Mouse (Mus musculus) gastrocnemius, adult 2 months (tissue): Measurements from ENCODE around the gene Klhdc7b. TPM values are rescaled to one million over a fixed set of nuclear protein-coding genes. Genes with fewer than 3 reads are reported as not detected.

Source experiments
- DNase-seq: peaks from one replicate; pipeline ENCODE4 v3.0.0; 2022
- H3K27ac ChIP-seq: fragments of 200-600 bp; 2 replicates; pipeline ENCODE4 v1.8.1; 2022; ENCODE audit warnings: mild to moderate bottlenecking
- H3K4me3 ChIP-seq: fragments of 200-600 bp; 2 replicates; pipeline ENCODE4 v1.8.1; 2022; ENCODE audit warnings: mild to moderate bottlenecking, moderate library complexity
- CTCF ChIP-seq: fragments of 200-600 bp; IDR thresholded peaks from 2 replicates; pipeline ENCODE4 v1.8.1; 2022; ENCODE audit warnings: antibody characterized with exemption, mild to moderate bottlenecking, moderate library complexity
- intact Hi-C: fragments of 180-260 bp; cut with DNase I; formaldehyde crosslinking; loops from one replicate; pipeline ENCODE4 v1.15.1; 2025
- total RNA-seq, 2 experiments: library from RNA; stranded (reverse); gene quantifications; 2 replicates each; pipeline ENCODE4 v1.2.3; 2021

Gene Klhdc7b
- total RNA-seq, 2 experiments from 2014 or later = not detected

DNA sequence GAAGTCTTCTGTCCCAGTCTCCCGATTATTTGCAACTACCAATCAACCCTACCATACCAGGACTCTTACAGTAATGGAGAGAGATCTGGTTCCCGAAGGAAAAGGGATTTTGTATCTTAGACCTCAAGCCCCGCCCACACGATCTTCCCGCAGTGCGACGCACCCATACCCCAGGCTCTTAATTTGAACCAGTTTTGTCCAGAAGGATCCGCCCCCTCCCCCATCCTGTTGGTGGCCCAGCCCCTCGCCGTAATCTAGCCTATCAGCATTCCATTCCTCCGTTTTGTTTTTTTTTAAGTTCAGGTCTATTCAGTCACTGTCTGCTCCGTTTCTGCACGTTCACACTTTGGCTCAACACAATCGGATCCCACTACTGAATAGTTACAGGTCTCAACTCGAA lies 28.3 kb upstream of the Klhdc7b start:
- no peak for DNase-seq
- intact Hi-C loops = loop anchor here (2.0 to 10.0 kb wide), 3 partner anchors 72 to 538 kb away; partner anchors contain the start of genes Alg12, C730034F03Rik, Chkb and Creld2

DNA sequence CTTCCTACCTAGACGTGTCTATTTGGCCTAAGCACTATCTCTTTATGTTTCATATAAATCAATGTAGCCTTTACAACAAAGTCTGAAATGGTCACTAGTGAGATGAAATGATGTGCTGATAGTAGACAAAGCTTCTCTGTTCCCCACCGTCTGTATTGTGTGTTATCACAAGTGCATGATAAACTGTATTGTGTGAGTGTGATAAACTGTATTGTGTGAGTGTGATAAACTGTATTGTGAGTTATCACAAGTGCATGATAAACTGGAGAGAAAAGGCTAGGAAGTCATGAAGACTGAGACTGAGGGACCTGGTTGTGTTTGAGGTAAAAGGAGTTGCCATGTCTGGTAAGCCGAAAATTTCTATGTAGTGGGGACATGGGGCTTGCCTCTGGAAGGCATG lies 25.9 kb upstream of the Klhdc7b start:
- no peak for DNase-seq
- intact Hi-C loops = loop anchor here (10.0 kb wide), 1 partner anchor 176 kb away; no protein-coding TSS in a partner anchor

More for the DNA sequence above, 28.3 kb upstream of the Klhdc7b start:
- peak overlapping the region; percentile 96 for H3K4me3 ChIP-seq
- peak overlapping the region; percentile 94 for H3K27ac ChIP-seq
- TF ChIP-seq CTCF = no peak

GRCm38 (mm10) chr15:89363051-89363450 lies 21.7 kb upstream of the Klhdc7b start:
- DNase-seq = no peak
- Histone ChIP-seq H3K4me3 (no peak overlapping the region), H3K27ac (no peak overlapping the region)
- intact Hi-C loops = no loop called here
- TF ChIP-seq CTCF = no peak

More for the DNA sequence above, 25.9 kb upstream of the Klhdc7b start:
- TF ChIP-seq CTCF = no peak
- H3K27ac ChIP-seq = no peak overlapping the region
- H3K4me3 ChIP-seq = no peak overlapping the region

DNA sequence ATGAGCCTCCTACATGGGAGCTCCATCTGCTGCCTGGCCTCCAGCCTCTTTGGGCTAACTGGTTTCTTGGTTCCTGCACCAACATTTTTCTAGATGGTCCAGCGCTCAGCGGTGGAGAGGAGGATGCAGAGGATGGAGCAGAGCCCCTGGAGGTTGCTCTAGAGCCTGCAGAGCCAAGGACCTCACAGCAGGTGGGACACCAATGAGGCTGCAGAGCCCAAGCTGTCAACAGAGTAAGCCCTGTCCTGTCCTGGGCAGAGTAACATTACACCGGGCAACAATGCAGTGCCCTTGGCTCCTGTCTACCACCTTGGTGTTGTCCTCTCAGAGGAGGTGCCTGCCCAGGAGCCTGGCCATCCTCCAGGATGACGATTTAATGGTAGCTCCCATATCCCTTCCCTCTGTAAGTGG lies 19.6 kb upstream of the Klhdc7b start:
- intact Hi-C loops = no loop called here
- no peak for TF ChIP-seq CTCF

GRCm38 (mm10) chr15:89372068-89372467 lies 12.6 kb upstream of the Klhdc7b start:
- H3K27ac ChIP-seq = no peak overlapping the region
- no peak for TF ChIP-seq CTCF
- no peak overlapping the region for H3K4me3 ChIP-seq
- intact Hi-C loops = loop anchor here (5.0 kb wide), 1 partner anchor 95 kb away; no protein-coding TSS in a partner anchor
- no peak for DNase-seq

More for the DNA sequence above, 19.6 kb upstream of the Klhdc7b start:
- H3K27ac ChIP-seq = no peak overlapping the region
- DNase-seq = no peak
- H3K4me3 ChIP-seq = no peak overlapping the region

GRCm38 (mm10) chr15:89372536-89372935 lies 12.2 kb upstream of the Klhdc7b start:
- DNase-seq = no peak
- intact Hi-C loops = loop anchor here (5.0 kb wide), 1 partner anchor 95 kb away; no protein-coding TSS in a partner anchor
- Histone ChIP-seq H3K4me3 (peak overlapping the region; percentile 89), H3K27ac (peak overlapping the region; percentile 95)
- no peak for TF ChIP-seq CTCF

GRCm38 (mm10) chr15:89373027-89373761 lies 11.5 kb upstream of the Klhdc7b start:
- Histone ChIP-seq H3K4me3 (peak overlapping the region; percentile 89), H3K27ac (peak overlapping the region; percentile 95)
- peak; percentile 76 for TF ChIP-seq CTCF
- intact Hi-C loops = loop anchor here (1.0 to 5.0 kb wide), 2 partner anchors 18 to 94 kb away; partner anchors contain the start of genes Lmf2 and Ncaph2
- DNase-seq = peak; percentile 91

DNA sequence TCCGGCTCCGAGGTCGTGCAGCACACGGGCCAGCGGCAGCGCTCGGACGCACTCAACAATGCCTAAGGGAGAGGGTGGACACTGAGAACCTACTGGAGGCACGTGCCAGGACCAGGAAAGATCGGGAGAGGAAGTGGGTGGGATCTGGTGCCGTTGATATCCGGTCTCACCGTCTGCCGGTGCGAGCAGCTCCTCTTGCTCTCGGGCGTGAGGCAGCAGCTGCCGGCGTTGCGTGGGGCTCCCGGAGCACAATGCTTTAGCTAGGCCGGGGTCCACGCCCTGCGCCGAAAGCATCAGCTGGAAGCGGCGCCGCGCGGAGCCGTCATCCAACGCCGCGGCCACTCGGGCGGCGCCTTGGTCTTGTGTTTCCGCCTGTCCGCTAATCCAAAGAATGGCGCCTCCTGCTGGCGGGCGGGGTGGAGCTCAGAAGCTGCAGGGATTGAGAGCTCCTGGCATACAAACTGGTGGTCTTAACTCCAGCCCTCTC lies 10.9 kb upstream of the Klhdc7b start, which contains the start of gene Sco2:
Gene Sco2, minus strand, starts transcription at position 85 of the 487 bp plus-strand sequence.
- Histone ChIP-seq H3K27ac (peak within 1 kb of the TSS; percentile 95), H3K4me3 (peak within 1 kb of the TSS; percentile 89)
- DNase-seq = peak; percentile 96
- TF ChIP-seq CTCF = peak; percentile 97
- intact Hi-C loops = loop anchor here (1.0 to 5.0 kb wide), 2 partner anchors 19 to 93 kb away; partner anchors contain the start of genes Lmf2 and Ncaph2

GRCm38 (mm10) chr15:89374340-89374739 lies 10.4 kb upstream of the Klhdc7b start:
- peak overlapping the region; percentile 95 for H3K27ac ChIP-seq
- intact Hi-C loops = loop anchor here (5.0 kb wide), 1 partner anchor 93 kb away; no protein-coding TSS in a partner anchor
- no peak for DNase-seq
- TF ChIP-seq CTCF = no peak
- H3K4me3 ChIP-seq = peak overlapping the region; percentile 89

DNA sequence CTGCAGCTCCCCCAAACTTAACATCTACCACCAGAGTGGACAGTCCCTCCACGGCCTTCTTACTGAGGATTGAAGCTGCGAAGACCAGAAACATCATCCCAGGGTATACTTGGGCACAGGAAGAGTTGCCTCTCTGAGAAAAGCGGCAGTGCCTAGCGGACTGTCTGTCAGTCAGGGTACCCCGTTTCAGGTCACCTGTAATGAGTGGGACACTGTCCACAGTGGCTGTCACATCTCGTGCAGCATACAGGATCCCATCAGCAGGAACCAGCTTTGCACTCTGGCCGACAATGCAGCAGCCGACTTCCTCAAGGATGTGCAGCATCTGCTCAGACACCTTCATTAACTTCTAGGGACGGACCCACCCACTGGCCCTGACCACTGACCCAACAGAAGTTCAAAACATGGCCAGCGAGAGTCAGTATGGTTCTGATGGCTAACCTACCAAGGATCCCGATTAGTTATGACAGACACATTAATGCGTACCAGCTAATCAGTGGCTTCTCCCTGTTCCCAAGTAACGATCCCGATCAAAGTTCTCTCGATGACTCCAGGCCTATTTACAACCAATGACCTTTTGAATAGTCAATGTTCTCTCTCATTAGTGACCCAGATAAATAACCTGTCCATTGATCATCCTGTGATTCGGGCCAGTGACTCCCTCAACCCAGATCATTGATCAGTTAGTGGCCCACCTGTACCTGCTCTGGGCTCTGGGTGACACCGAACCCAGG lies 9.7 kb upstream of the Klhdc7b start:
- peak overlapping the region; percentile 95 for H3K27ac ChIP-seq
- H3K4me3 ChIP-seq = no peak overlapping the region; the same call in 1 of the 2 replicates
- no peak for DNase-seq
- TF ChIP-seq CTCF = no peak
- intact Hi-C loops = loop anchor here (5.0 kb wide), 1 partner anchor 92 kb away; no protein-coding TSS in a partner anchor

GRCm38 (mm10) chr15:89376040-89376439 lies 8.7 kb upstream of the Klhdc7b start:
- TF ChIP-seq CTCF = no peak
- Histone ChIP-seq H3K4me3 (no peak overlapping the region), H3K27ac (no peak overlapping the region)
- DNase-seq = no peak
- intact Hi-C loops = no loop called here

- H3K4me3 ChIP-seq = peak within 1 kb of the TSS; percentile 20
- no peak for DNase-seq
- intact Hi-C loops = no loop called here
These were observed 7.8 kb upstream of the Klhdc7b start, which contains the start of gene Tymp for GRCm38 (mm10) chr15:89376957-89377356. Gene Tymp (minus strand): TSS chr15:89377039.

GRCm38 (mm10) chr15:89377362-89377761 lies 7.4 kb upstream of the Klhdc7b start:
- intact Hi-C loops = no loop called here
- DNase-seq = no peak

More at GRCm38 (mm10) chr15:89376957-89377356, 7.8 kb upstream of the Klhdc7b start, which contains the start of gene Tymp:
- no peak within 1 kb of the TSS for H3K27ac ChIP-seq
- TF ChIP-seq CTCF = no peak

More at GRCm38 (mm10) chr15:89377362-89377761, 7.4 kb upstream of the Klhdc7b start:
- peak overlapping the region; percentile 20 for H3K4me3 ChIP-seq
- H3K27ac ChIP-seq = no peak overlapping the region
- no peak for TF ChIP-seq CTCF
